Mouse (Mus musculus): ENCODE results near the gene Ypel2. TPM values are rescaled to one million over a fixed set of nuclear protein-coding genes. Genes with fewer than 3 reads are reported as not detected.

The Ypel2 gene
- polyA plus RNA-seq, 2 experiments: 0.70 to 0.83 TPM

DNA sequence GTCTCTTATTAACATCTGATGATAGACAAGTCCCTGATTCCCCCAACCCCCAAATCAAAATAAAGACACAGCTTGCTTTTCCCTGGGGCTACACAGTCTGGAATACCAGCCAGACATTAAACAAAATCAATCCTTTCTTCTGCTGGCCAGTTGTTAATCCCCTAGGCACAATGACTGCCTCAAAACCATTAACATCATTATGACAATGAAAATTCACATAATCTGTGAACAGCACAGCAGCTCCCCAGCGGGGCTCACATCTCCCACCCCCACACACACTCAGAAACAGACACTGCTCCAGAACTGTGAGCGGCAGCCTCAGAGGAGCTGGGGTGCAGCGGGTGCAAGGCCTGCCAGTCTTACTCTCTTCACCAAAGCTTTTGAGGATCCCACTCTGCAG is 3.2 kb downstream of the Ypel2 start:
- no peak overlapping the region for H3K4me3 ChIP-seq (ENCODE audit: insufficient read depth in 1 of 2, low read depth in 2 of 2, low read length in 2 of 2)
- 69% methylated on average over 3 of the region's 3 CpGs for WGBS (ENCODE audit: insufficient replicate concordance)
- H3K9me3 ChIP-seq (ENCODE audit: control insufficient read depth, low read length): no peaks in the 10 kb centered on the region
- H3K36me3 ChIP-seq (replicated peaks; ENCODE audit: control insufficient read depth, insufficient read depth, low read depth): no peaks in the 10 kb centered on the region
- H3K9ac ChIP-seq (replicated peaks): no peak overlapping the region
- no peak overlapping the region for H3K4me2 ChIP-seq (ENCODE audit: low read depth)
- peaks cover 3 to 11% of the 10 kb centered on the region in 2 experiments; a peak in 3 of 4 replicates for H3K4me1 ChIP-seq (replicated peaks; ENCODE audit: control insufficient read depth in 2 of 2, insufficient read depth in 2 of 2, low read length in 1 of 2)
- no peaks in the 10 kb centered on the region; the same call in 1 of the 2 replicates for H3K27me3 ChIP-seq (ENCODE audit: control insufficient read depth, insufficient read depth, low read length)
- ATAC-seq (ENCODE audit: insufficient read depth) (no peak), DNase-seq (ENCODE audit: low read depth in 3 of 3, low spot score in 3 of 3) (no peak)
- TF ChIP-seq CTCF (IDR thresholded peaks at IDR 0.05; ENCODE audit: low read depth): no peak
- TF ChIP-seq EP300 (IDR thresholded peaks at IDR 0.05; ENCODE audit: low read depth): no peak
- no peak overlapping the region for H3K27ac ChIP-seq

DNA sequence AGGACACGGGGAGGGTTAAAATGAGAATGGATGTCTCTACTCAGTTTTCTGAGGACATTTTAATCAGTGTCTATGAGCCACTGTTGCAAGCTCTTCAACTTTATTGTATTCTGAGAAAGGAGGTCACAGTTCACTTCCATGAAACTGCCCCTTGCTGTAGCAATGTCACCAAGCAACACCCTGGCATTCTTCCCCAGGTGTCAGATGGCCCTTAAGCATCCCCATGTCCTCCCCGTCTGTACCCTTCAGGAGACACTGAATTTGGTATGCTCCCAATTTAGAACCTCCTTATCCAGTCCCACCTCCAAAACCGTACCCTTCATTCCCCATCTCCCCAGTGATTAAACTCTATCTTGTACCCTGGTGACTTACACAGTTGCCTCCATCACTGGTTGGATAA is 8.5 kb downstream of the Ypel2 start:
- Histone ChIP-seq H3K27ac (no peak overlapping the region), H3K4me1 (replicated peaks; ENCODE audit: control insufficient read depth in 2 of 2, insufficient read depth in 2 of 2, low read length in 1 of 2) (no peaks in the 10 kb centered on the region), H3K4me2 (ENCODE audit: low read depth) (no peak overlapping the region), H3K27me3 (ENCODE audit: control insufficient read depth, insufficient read depth, low read length) (no peaks in the 10 kb centered on the region), H3K36me3 (replicated peaks; ENCODE audit: control insufficient read depth, insufficient read depth, low read depth) (no peaks in the 10 kb centered on the region), H3K9ac (replicated peaks) (no peak overlapping the region), H3K9me3 (ENCODE audit: control insufficient read depth, low read length) (no peaks in the 10 kb centered on the region), H3K4me3 (ENCODE audit: insufficient read depth in 1 of 2, low read depth in 2 of 2, low read length in 2 of 2) (no peak overlapping the region)
- TF ChIP-seq CTCF (IDR thresholded peaks at IDR 0.05; ENCODE audit: low read depth) (no peak), EP300 (IDR thresholded peaks at IDR 0.05; ENCODE audit: low read depth) (no peak)
- DNase-seq (ENCODE audit: low read depth in 3 of 3, low spot score in 3 of 3) (no peak), ATAC-seq (ENCODE audit: insufficient read depth) (no peak)
- 63% methylated on average over 3 of the region's 3 CpGs for WGBS (ENCODE audit: insufficient replicate concordance)

DNA sequence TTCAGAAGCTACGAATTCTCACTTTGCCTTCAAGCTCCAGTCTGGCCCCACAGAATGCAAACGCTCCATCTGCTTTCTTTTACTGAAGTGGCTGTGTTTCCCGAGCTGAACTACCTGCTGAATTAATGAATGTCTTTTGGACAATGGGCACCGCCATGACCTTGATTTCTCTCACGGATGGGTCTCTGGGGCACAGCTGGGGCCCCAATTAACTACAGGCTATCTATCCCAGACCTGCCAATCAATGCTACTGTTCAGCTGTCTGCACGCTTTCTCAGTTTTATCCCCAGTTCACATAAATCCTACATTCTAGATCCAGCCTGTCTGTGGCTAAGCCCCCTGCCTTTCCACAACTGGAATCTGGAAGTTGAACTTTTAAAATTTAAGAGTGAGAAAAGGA is 10.5 kb downstream of the Ypel2 start:
- no peak for TF ChIP-seq CTCF (IDR thresholded peaks at IDR 0.05; ENCODE audit: low read depth)
- TF ChIP-seq EP300 (IDR thresholded peaks at IDR 0.05; ENCODE audit: low read depth): no peak
- Histone ChIP-seq H3K36me3 (replicated peaks; ENCODE audit: control insufficient read depth, insufficient read depth, low read depth) (no peaks in the 10 kb centered on the region), H3K4me3 (ENCODE audit: insufficient read depth in 1 of 2, low read depth in 2 of 2, low read length in 2 of 2) (no peak overlapping the region), H3K4me1 (replicated peaks; ENCODE audit: control insufficient read depth in 2 of 2, insufficient read depth in 2 of 2, low read length in 1 of 2) (no peaks in the 10 kb centered on the region), H3K27me3 (ENCODE audit: control insufficient read depth, insufficient read depth, low read length) (no peaks in the 10 kb centered on the region), H3K9me3 (ENCODE audit: control insufficient read depth, low read length) (no peaks in the 10 kb centered on the region), H3K27ac (no peak overlapping the region), H3K9ac (replicated peaks) (no peak overlapping the region), H3K4me2 (ENCODE audit: low read depth) (no peak overlapping the region)
- DNase-seq (ENCODE audit: low read depth in 3 of 3, low spot score in 3 of 3) (no peak), ATAC-seq (ENCODE audit: insufficient read depth) (no peak)
- WGBS (ENCODE audit: insufficient replicate concordance): 65% methylated on average over 6 of the region's 6 CpGs

GRCm38 (mm10) chr11:86981229-86981791 is 12.2 kb downstream of the Ypel2 start:
- Histone ChIP-seq H3K27me3 (ENCODE audit: control insufficient read depth, insufficient read depth, low read length) (no peaks in the 10 kb centered on the region), H3K27ac (no peak overlapping the region), H3K4me1 (replicated peaks; ENCODE audit: control insufficient read depth in 2 of 2, insufficient read depth in 2 of 2, low read length in 1 of 2) (no peaks in the 10 kb centered on the region), H3K4me3 (ENCODE audit: insufficient read depth in 1 of 2, low read depth in 2 of 2, low read length in 2 of 2) (no peak overlapping the region), H3K36me3 (replicated peaks; ENCODE audit: control insufficient read depth, insufficient read depth, low read depth) (no peaks in the 10 kb centered on the region), H3K4me2 (ENCODE audit: low read depth) (no peak overlapping the region), H3K9me3 (ENCODE audit: control insufficient read depth, low read length) (no peaks in the 10 kb centered on the region), H3K9ac (replicated peaks) (no peak overlapping the region)
- WGBS (ENCODE audit: insufficient replicate concordance): 20% methylated on average over 5 of the region's 5 CpGs
- no peak for ATAC-seq (ENCODE audit: insufficient read depth)
- TF ChIP-seq EP300 (IDR thresholded peaks at IDR 0.05; ENCODE audit: low read depth) (no peak), CTCF (IDR thresholded peaks at IDR 0.05; ENCODE audit: low read depth) (no peak)
- DNase-seq (ENCODE audit: low read depth in 3 of 3, low spot score in 3 of 3): no peak

GRCm38 (mm10) chr11:86980526-86980925 is 13.0 kb downstream of the Ypel2 start:
- Histone ChIP-seq H3K4me3 (ENCODE audit: insufficient read depth in 1 of 2, low read depth in 2 of 2, low read length in 2 of 2) (no peak overlapping the region), H3K27ac (no peak overlapping the region), H3K4me2 (ENCODE audit: low read depth) (no peak overlapping the region), H3K36me3 (replicated peaks; ENCODE audit: control insufficient read depth, insufficient read depth, low read depth) (no peaks in the 10 kb centered on the region), H3K4me1 (replicated peaks; ENCODE audit: control insufficient read depth in 2 of 2, insufficient read depth in 2 of 2, low read length in 1 of 2) (no peaks in the 10 kb centered on the region), H3K9ac (replicated peaks) (no peak overlapping the region), H3K27me3 (ENCODE audit: control insufficient read depth, insufficient read depth, low read length) (no peaks in the 10 kb centered on the region), H3K9me3 (ENCODE audit: control insufficient read depth, low read length) (no peaks in the 10 kb centered on the region)
- TF ChIP-seq EP300 (IDR thresholded peaks at IDR 0.05; ENCODE audit: low read depth) (no peak), CTCF (IDR thresholded peaks at IDR 0.05; ENCODE audit: low read depth) (no peak)
- ATAC-seq (ENCODE audit: insufficient read depth) (no peak), DNase-seq (ENCODE audit: low read depth in 3 of 3, low spot score in 3 of 3) (no peak)
- WGBS (ENCODE audit: insufficient replicate concordance): 77% methylated on average over 6 of the region's 6 CpGs
